Mouse (Mus musculus): ENCODE data around the gene Xlr3b.
"Not testable (repeated sequence)": the region's sequence is repeated elsewhere in the genome, so short reads cannot be mapped to it uniquely, and the experiment has no call there.

GRCm38 (mm10) chrX:73191934-73192333, at the start of gene Xlr3b:
- TF ChIP-seq CTCF, EP300 (IDR thresholded peaks at IDR 0.05): not testable (repeated sequence)

Measured in lung, postnatal 0 days (tissue).